Mouse (Mus musculus) kidney, postnatal 0 days (tissue): Measurements from ENCODE around the gene Zg16. TPM values are rescaled to one million over a fixed set of nuclear protein-coding genes. Genes with fewer than 3 reads are reported as not detected.

Experiments
- ATAC-seq: fragments of 200-750 bp; cut with Nextera tagmentation; replicated peaks from 2 replicates; pipeline ENCODE4 v1.8.0; 2017; ENCODE audit warnings: low read depth, moderate number of reproducible peaks, moderate TSS enrichment, moderate library complexity; ENCODE audit not compliant: low FRiP score
- DNase-seq: peaks from one replicate; pipeline ENCODE4 v3.0.0-alpha.2; 2016; ENCODE audit warnings: low spot score
- H3K27ac ChIP-seq: fragments of 300-500 bp; sonication (generic); 2 replicates; pipeline ENCODE4 v1.5.1; 2014; ENCODE audit warnings: mild to moderate bottlenecking
- H3K27me3 ChIP-seq: fragments of 300-500 bp; sonication (generic); 2 replicates; pipeline ENCODE4 v1.6.1; 2014; ENCODE audit warnings: low read length, mixed read lengths; ENCODE audit not compliant: insufficient read depth
- H3K36me3 ChIP-seq: fragments of 300-500 bp; sonication (generic); 2 replicates; pipeline ENCODE4 v1.6.1; 2014; ENCODE audit warnings: low read length, mixed read lengths; ENCODE audit not compliant: insufficient read depth
- H3K4me1 ChIP-seq: fragments of 300-500 bp; sonication (generic); replicated peaks from 2 replicates; pipeline ENCODE4 v1.6.1; 2014; ENCODE audit warnings: antibody characterized with exemption, low read length, mixed read lengths; ENCODE audit not compliant: insufficient read depth
- H3K4me2 ChIP-seq: fragments of 300-500 bp; sonication (generic); 2 replicates; pipeline ENCODE4 v1.6.1; 2014; ENCODE audit warnings: mild to moderate bottlenecking, low read length, moderate library complexity, mixed read lengths
- H3K4me3 ChIP-seq: fragments of 300-500 bp; sonication (generic); replicated peaks from 2 replicates; pipeline ENCODE4 v1.5.1; 2014; ENCODE audit warnings: low read depth, low read length
- H3K9ac ChIP-seq: fragments of 300-500 bp; sonication (generic); 2 replicates; pipeline ENCODE4 v1.6.1; 2014; ENCODE audit warnings: low read depth, low read length
- H3K9me3 ChIP-seq: fragments of 300-500 bp; sonication (generic); replicated peaks from 2 replicates; pipeline ENCODE4 v1.6.1; 2016; ENCODE audit warnings: low read length, inconsistent platforms, mixed read lengths
- CTCF ChIP-seq: IDR thresholded peaks from 2 replicates; pipeline ENCODE4 v1.5.1; 2016; ENCODE audit warnings: antibody characterized with exemption, low read depth, mild to moderate bottlenecking, moderate library complexity
- WGBS: fragments of 180-500 bp; shearing (Covaris S2); extraction: QIAGEN DNeasy Blood & Tissue Kit; methylation state at CpG from one replicate; pipeline ENCODE4 v1.1.7; 2014; 5-methylcytosine and 5-hydroxymethylcytosine counted together
- polyA plus RNA-seq: library from polyadenylated mRNA; unstranded; fragments of >200 nt; fragmentation: Nextera tagmentation; extraction: Ambion mirVana; gene quantifications from 2 replicates; pipeline ENCODE4 v1.2.1, GENCODE M21; 2015

Zg16 gene
- polyA plus RNA-seq, 1 experiment from 2014 or later, result not detected

DNA sequence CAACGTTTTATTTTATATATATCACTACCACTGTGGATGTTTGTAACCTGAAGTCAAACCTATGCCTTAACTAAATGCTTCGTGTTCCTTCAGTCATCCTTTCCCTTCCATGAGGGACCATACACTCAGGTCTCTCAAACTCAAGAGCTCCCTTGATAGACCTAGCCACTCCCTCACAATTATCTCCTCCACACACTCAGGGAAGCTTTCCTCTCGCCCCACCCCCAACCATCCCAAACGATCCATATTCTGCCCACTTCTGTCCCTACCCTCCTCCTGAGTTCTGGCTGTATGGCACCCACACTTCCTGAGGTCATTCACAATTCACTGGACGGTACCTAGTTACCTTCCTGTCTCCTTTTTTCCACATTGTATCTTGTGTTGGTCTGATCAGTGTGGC, 11.4 kb upstream of the Zg16 start:
- no peak for ATAC-seq
- 82% methylated on average over 5 of the region's 5 CpGs for WGBS

DNA sequence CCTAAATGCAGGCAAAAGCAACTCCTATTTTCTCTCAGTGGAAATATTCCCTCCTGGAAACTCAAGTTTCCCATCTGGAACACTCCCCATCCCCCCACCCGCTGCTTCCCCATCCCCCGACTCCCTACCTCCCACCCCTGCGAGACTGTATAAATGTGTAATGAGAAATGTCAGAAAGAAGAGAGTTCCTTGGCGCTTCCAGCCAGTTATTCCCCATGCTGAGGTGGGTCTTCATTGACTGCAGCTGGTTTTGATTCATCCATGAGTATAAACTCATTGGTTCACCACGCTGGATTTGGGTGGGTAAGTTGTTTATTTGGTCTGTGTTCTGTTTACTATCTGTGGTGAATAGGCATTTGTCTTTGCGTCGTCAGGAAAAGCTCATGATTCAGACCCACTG, 9.3 kb upstream of the Zg16 start:
- no peaks in the 10 kb centered on the region for H3K36me3 ChIP-seq
- no peak overlapping the region for H3K4me3 ChIP-seq
- DNase-seq (no peak), ATAC-seq (no peak)
- H3K9me3 ChIP-seq, result no peaks in the 10 kb centered on the region
- no peak overlapping the region for H3K9ac ChIP-seq
- WGBS, result 72% methylated on average over 7 of the region's 7 CpGs
- H3K27ac ChIP-seq, result no peak overlapping the region
- no peak for TF ChIP-seq CTCF
- H3K4me2 ChIP-seq, result no peak overlapping the region
- no peaks in the 10 kb centered on the region for H3K27me3 ChIP-seq
- peaks cover 2% of the 10 kb centered on the region; the same call in 1 of the 2 replicates for H3K4me1 ChIP-seq

More for the DNA sequence above, 11.4 kb upstream of the Zg16 start:
- H3K4me1 ChIP-seq, result no peaks in the 10 kb centered on the region
- H3K4me3 ChIP-seq, result no peak overlapping the region
- no peak for DNase-seq
- no peaks in the 10 kb centered on the region for H3K27me3 ChIP-seq
- no peak overlapping the region for H3K9ac ChIP-seq
- TF ChIP-seq CTCF, result no peak
- no peak overlapping the region for H3K4me2 ChIP-seq
- H3K36me3 ChIP-seq, result no peaks in the 10 kb centered on the region
- H3K27ac ChIP-seq, result no peak overlapping the region
- no peaks in the 10 kb centered on the region for H3K9me3 ChIP-seq

DNA sequence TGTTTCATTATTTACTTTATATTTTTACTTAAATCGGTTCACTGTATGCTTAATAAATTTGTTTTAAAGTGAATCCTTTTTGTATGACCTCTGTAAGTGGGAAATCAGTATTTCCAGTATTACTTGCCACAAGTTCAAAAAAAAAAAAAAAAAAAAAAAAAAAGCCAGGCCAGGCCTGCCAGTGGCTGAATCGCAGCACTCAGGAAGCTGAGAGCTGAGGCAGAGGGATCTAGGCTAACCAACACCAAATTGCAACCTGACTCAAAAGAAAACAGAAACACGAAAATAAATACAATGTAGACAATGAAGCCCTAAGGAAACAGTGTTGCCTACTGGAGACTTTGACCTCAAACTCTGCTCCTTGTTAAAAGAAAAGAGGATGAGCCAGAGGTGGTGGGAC, 6.8 kb upstream of the Zg16 start:
- TF ChIP-seq CTCF, result no peak
- DNase-seq (no peak), ATAC-seq (no peak)
- 70% methylated on average over 3 of the region's 3 CpGs for WGBS
- H3K9ac ChIP-seq, result no peak overlapping the region
- no peaks in the 10 kb centered on the region for H3K36me3 ChIP-seq
- peaks cover 9% of the 10 kb centered on the region; the same call in 1 of the 2 replicates for H3K4me1 ChIP-seq
- H3K9me3 ChIP-seq, result no peaks in the 10 kb centered on the region
- H3K4me3 ChIP-seq, result no peak overlapping the region
- no peaks in the 10 kb centered on the region for H3K27me3 ChIP-seq
- no peak overlapping the region for H3K27ac ChIP-seq
- H3K4me2 ChIP-seq, result no peak overlapping the region

DNA sequence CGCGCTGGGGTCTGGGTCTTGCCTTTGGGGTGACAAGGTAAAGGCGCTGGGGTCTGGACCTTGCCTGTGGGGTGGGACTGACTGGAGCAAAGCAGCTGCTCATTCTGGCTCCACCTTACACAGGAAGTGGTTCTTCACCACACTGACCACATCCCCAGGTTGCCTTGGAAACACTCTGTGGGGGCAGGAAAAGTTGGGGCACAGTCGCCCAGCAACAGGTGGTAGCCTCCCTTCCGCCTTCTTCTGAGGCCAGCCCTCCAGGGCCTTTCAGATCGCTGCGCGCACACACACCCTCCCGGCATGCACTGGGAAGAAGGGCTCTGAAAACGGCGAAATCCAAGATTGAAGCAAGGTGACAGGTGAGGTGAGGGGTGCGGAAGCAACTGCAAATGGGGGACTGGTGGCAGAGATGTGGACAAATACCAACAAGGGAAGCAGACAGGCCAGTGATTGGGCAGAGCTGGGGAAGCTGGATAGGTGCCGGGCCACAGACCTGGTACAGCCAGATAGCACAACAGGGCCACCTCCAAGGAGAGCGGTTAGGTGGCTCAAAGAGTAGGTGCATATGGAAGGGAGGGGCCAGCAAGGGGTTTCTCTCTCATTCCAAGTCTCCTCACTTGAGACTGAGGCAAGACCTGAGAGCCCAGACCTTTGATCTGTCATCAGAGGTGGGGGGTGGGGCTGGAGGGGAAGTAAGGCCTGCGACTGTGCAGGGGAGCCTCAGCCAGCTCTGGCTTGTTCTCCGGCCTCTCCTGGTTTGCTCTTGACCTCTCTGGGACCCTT, 4.2 kb upstream of the Zg16 start, which contains the start of gene AI467606:
TSS of gene AI467606 (plus strand) at position 246 of the 783 bp plus-strand sequence.
- WGBS, result 54% methylated on average over 16 of the region's 16 CpGs
- Histone ChIP-seq H3K27ac (peak within 1 kb of the TSS; percentile 55; the same call in 1 of the 2 replicates), H3K9me3 (no peaks in the 10 kb centered on the region), H3K4me1 (peaks cover 9% of the 10 kb centered on the region; the same call in 1 of the 2 replicates), H3K27me3 (no peaks in the 10 kb centered on the region), H3K4me2 (peak within 1 kb of the TSS; percentile 25), H3K4me3 (no peak within 1 kb of the TSS), H3K9ac (0 out of 2 replicates have a peak within 1 kb of the TSS, but pooled peaks have one; percentile 20), H3K36me3 (no peaks in the 10 kb centered on the region)
- TF ChIP-seq CTCF, result no peak
- peak; percentile 62 for ATAC-seq
- DNase-seq, result no peak

DNA sequence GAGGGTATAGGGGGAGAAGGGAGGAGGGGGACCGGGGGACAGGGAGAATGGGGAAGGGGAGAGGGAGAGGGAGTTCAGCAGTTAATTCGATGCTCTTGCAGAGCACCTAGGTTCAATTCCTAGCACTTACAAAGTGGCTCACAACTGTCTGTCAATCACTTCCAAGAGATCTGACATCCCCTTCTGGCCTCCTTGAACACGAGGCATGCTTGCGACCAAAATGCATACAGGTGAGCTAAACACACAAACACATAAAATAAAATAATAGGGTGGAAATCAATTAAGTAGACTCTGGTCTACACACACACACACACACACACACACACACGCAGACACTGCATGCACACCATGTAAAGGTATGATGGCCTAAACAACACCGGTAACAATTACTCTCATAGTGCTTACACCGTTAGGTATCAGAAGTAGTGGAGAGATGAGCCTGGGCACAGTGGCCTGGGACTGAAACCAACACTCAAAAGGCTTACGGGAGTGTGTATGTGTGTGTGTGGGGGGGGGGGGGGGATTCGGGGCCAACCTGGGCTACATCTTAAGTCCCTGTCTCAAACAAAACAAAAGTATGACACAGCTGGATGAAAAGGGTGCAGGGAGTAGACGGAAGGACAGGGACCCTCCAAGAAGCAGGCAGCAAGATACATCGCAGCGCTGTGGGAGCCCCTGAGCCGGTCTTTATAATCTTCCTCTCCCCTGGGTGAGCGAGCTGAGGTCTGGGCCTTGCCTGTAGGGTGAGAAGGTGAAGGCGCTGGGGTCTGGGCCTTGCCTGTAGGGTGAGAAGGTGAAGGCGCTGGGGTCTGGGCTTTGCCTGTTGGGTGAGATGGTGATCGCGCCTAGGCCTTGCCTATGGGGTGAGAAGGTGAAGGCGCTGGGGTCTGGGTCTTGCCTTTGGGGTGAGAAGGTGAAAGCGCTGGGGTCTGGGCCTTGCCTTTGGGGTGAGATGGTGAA, 3.3 kb upstream of the Zg16 start:
- no peak overlapping the region for H3K4me3 ChIP-seq
- no peak overlapping the region for H3K4me2 ChIP-seq
- no peak for DNase-seq

More for the DNA sequence above, 3.3 kb upstream of the Zg16 start:
- H3K9me3 ChIP-seq, result no peaks in the 10 kb centered on the region
- no peak overlapping the region for H3K9ac ChIP-seq
- no peak overlapping the region for H3K27ac ChIP-seq
- H3K4me1 ChIP-seq, result peaks cover 9% of the 10 kb centered on the region; the same call in 1 of the 2 replicates
- no peak for TF ChIP-seq CTCF
- 87% methylated on average over 20 of the region's 20 CpGs for WGBS
- H3K36me3 ChIP-seq, result no peaks in the 10 kb centered on the region
- ATAC-seq, result no peak
- no peaks in the 10 kb centered on the region for H3K27me3 ChIP-seq
